Comparison of ENCODE assay signal across 9 mouse cellular contexts in genomic region chr5:113323784-113324638, GRCm38 (mm10). TPM values are rescaled to one million over a fixed set of nuclear protein-coding genes. Genes with fewer than 3 reads are reported as not detected.
DNase-seq lines count a peak whose midpoint lies in the region; ATAC-seq lines count a peak whose summit lies in the region.
"Had no signal": no experiment of that assay in that cellular context is flagged by ENCODE, and none has a peak within 500 bp of the region (broad histone marks: within the 10 kb centered on the region; RNA-seq: fewer than 3 reads in every experiment).

No protein-coding gene starts in this region.

- H3K9me3 ChIP-seq in kidney, embryonic 14.5 days (ENCODE audit: control insufficient read depth, low read length): peaks cover 7% of the 10 kb centered on the region
- peaks cover 20% of the 10 kb centered on the region for H3K9me3 ChIP-seq in heart, embryonic 12.5 days (replicated peaks)
- H3K9me3 ChIP-seq in limb, embryonic 10.5 days (replicated peaks): no peaks in the 10 kb centered on the region
- peaks cover 11% of the 10 kb centered on the region; the same call in 1 of the 2 replicates for H3K9me3 ChIP-seq in midbrain, embryonic 16.5 days (replicated peaks; ENCODE audit: control insufficient read depth, low read length, poor library complexity, severe bottlenecking)

- DNase-seq in kidney, adult 9 months: no peak
- peak; percentile 72 for DNase-seq in limb, embryonic 10.5 days (ENCODE audit: low spot score)
- no peak for DNase-seq in layer of hippocampus, adult 9-10 months (ENCODE audit: low spot score)
- DNase-seq in layer of hippocampus, adult 9-11 months: no peak

- 3% methylated on average over 38 of the region's 38 CpGs for WGBS in kidney, embryonic 14.5 days
- 4% methylated on average over 38 of the region's 38 CpGs for WGBS in heart, embryonic 12.5 days
- WGBS in limb, embryonic 10.5 days: 4% methylated on average over 38 of the region's 38 CpGs
- WGBS in midbrain, embryonic 16.5 days: 3% methylated on average over 38 of the region's 38 CpGs

- peak overlapping the region; percentile 5; the same call in 1 of the 2 replicates for H3K9ac ChIP-seq in kidney, embryonic 14.5 days (ENCODE audit: low read depth, low read length)
- H3K9ac ChIP-seq in heart, embryonic 12.5 days: peak overlapping the region; percentile 11; the same call in 1 of the 2 replicates
- peak overlapping the region; percentile 43; the same call in 1 of the 2 replicates for H3K9ac ChIP-seq in midbrain, embryonic 16.5 days (ENCODE audit: low read depth, low read length)

- peaks cover 5% of the 10 kb centered on the region; the same call in 1 of the 2 replicates for H3K4me1 ChIP-seq in kidney, embryonic 14.5 days (ENCODE audit: control insufficient read depth, insufficient read depth, low read length)
- peaks cover 5% of the 10 kb centered on the region; the same call in 1 of the 2 replicates for H3K4me1 ChIP-seq in heart, embryonic 12.5 days (replicated peaks)
- H3K4me1 ChIP-seq in limb, embryonic 10.5 days: peaks cover 27% of the 10 kb centered on the region
- peaks cover 7% of the 10 kb centered on the region; the same call in 1 of the 2 replicates for H3K4me1 ChIP-seq in midbrain, embryonic 16.5 days (ENCODE audit: control insufficient read depth, insufficient read depth, low read length)

- H3K4me2 ChIP-seq in kidney, embryonic 14.5 days (replicated peaks; ENCODE audit: low read depth, low read length): peak overlapping the region; percentile 50
- peak overlapping the region; percentile 68 for H3K4me2 ChIP-seq in heart, embryonic 12.5 days
- H3K4me2 ChIP-seq in midbrain, embryonic 16.5 days (ENCODE audit: low read length): peak overlapping the region; percentile 60

- peak; percentile 74 for ATAC-seq in kidney, embryonic 14.5 days (ENCODE audit: low FRiP score, low TSS enrichment)
- peak; percentile 50 for ATAC-seq in common myeloid progenitor, adult 5-6 weeks (replicated peaks; ENCODE audit: low read depth, poor library complexity, severe bottlenecking)
- ATAC-seq in heart, embryonic 12.5 days (ENCODE audit: insufficient number of reproducible peaks, low FRiP score): no peak
- 0 out of 2 replicates have a peak, but pooled peaks have one; percentile 56 for ATAC-seq in midbrain, embryonic 16.5 days

- no peak overlapping the region for H3K27ac ChIP-seq in kidney, embryonic 14.5 days (ENCODE audit: low read depth, low read length)
- H3K27ac ChIP-seq in heart, embryonic 12.5 days (ENCODE audit: poor library complexity, severe bottlenecking): no peak overlapping the region
- no peak overlapping the region for H3K27ac ChIP-seq in limb, embryonic 10.5 days
- no peak overlapping the region for H3K27ac ChIP-seq in midbrain, embryonic 16.5 days (ENCODE audit: low read length)
- H3K27ac ChIP-seq: macrophage had no signal

- H3K27me3 ChIP-seq in kidney, embryonic 14.5 days (ENCODE audit: control insufficient read depth, insufficient read depth, low read length): peaks cover 18% of the 10 kb centered on the region
- peaks cover 63% of the 10 kb centered on the region for H3K27me3 ChIP-seq in heart, embryonic 12.5 days (replicated peaks)
- H3K27me3 ChIP-seq in limb, embryonic 10.5 days (ENCODE audit: low read depth, poor library complexity, severe bottlenecking): peaks cover 50% of the 10 kb centered on the region
- peaks cover 12% of the 10 kb centered on the region for H3K27me3 ChIP-seq in midbrain, embryonic 16.5 days (ENCODE audit: control insufficient read depth, insufficient read depth, low read depth, low read length)

- peak overlapping the region; percentile 22 for H3K4me3 ChIP-seq in kidney, embryonic 14.5 days (ENCODE audit: low read length)
- peak overlapping the region; percentile 39 for H3K4me3 ChIP-seq in heart, embryonic 12.5 days
- H3K4me3 ChIP-seq in limb, embryonic 10.5 days: peak overlapping the region; percentile 45
- H3K4me3 ChIP-seq in midbrain, embryonic 16.5 days (ENCODE audit: low read depth, low read length): peak overlapping the region; percentile 31

- no peaks in the 10 kb centered on the region for H3K36me3 ChIP-seq in kidney, embryonic 14.5 days (ENCODE audit: control insufficient read depth, insufficient read depth, low read length)
- H3K36me3 ChIP-seq in heart, embryonic 12.5 days: no peaks in the 10 kb centered on the region
- no peaks in the 10 kb centered on the region for H3K36me3 ChIP-seq in limb, embryonic 10.5 days
- no peaks in the 10 kb centered on the region for H3K36me3 ChIP-seq in midbrain, embryonic 16.5 days (ENCODE audit: control insufficient read depth, insufficient read depth, low read length)

RNA-seq across cellular contexts. Expression of gene Sgsm1, which starts 13.4 kb away (rescaled TPM):
- 3.9 and 5.0 TPM in 2 replicates for polyA plus RNA-seq in kidney, embryonic 14.5 days (2014; fragmentation: Nextera tagmentation; extraction: Ambion mirVana)
- total RNA-seq in common myeloid progenitor, adult 5-6 weeks (2017): 1.8 and 3.7 TPM in 2 replicates
- 2.4 and 3.0 TPM in 2 replicates for polyA plus RNA-seq in heart, embryonic 12.5 days (2016; fragmentation: Nextera tagmentation; extraction: Ambion mirVana)
- polyA plus RNA-seq in limb, embryonic 10.5 days (2016; fragmentation: Nextera tagmentation; extraction: Ambion mirVana): 13.4 and 15.1 TPM in 2 replicates
- 27.5 and 29.4 TPM in 2 replicates for polyA plus RNA-seq in midbrain, embryonic 16.5 days (2015; fragmentation: Nextera tagmentation; extraction: Ambion mirVana)
- polyA plus RNA-seq: macrophage had no signal

RNA-seq across cellular contexts. Expression of gene Aym1, which starts 33.1 kb away (rescaled TPM):
- polyA plus RNA-seq in kidney, embryonic 14.5 days (2014; fragmentation: Nextera tagmentation; extraction: Ambion mirVana): not detected in 2 replicates
- not detected in 2 replicates for total RNA-seq in common myeloid progenitor, adult 5-6 weeks (2017)
- not detected in 2 replicates for polyA plus RNA-seq in heart, embryonic 12.5 days (2016; fragmentation: Nextera tagmentation; extraction: Ambion mirVana)
- not detected in 2 replicates for polyA plus RNA-seq in limb, embryonic 10.5 days (2016; fragmentation: Nextera tagmentation; extraction: Ambion mirVana)
- polyA plus RNA-seq in midbrain, embryonic 16.5 days (2015; fragmentation: Nextera tagmentation; extraction: Ambion mirVana): not detected in 2 replicates
- polyA plus RNA-seq: macrophage had no signal
